ENCODE assay signal across 8 mouse cellular contexts in the genomic region with DNA sequence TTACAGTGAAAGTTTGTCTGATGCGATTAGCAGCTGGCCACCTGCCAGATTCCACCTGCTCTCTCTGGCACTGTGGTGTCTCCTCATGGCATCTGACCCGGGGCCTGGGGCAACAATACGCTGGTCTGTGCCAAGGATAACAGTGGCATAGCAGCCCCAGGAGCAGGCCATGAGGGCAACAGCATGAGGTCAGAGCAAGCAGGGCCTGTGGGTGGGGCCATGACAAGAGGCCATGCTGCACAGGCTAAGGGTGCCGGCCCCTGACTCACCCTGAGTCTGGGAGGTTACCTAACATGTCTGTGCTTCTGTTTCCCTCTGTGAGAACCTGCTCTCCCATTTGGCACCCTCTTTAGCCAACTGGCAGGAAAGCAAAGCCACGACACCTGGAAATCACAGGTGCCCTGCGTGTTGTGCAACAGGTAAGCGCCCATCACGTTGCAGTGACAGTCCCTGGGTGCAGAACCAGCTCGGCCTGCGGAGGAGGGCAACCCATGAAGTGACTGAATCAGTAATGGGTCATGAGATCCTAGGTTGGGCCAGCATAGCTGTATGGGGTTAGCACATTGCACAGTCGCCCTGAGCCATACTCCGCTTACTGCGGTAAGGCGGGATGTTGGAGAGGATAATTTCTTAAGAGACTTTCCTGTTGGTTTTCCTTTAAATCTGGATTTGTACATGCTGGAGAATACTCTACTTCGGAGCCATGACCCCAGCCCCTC.
DNase-seq lines count a peak whose midpoint lies in the region.

No protein-coding gene starts in this region.

- DNase-seq in left cerebral cortex, postnatal 4 days: peak; percentile 54
- DNase-seq in left cerebral cortex, adult 11 months (ENCODE audit: low spot score): no peak
- DNase-seq in adrenal gland, postnatal 25 days: peak; percentile 15
- DNase-seq in gonadal fat pad, adult 2 months (ENCODE audit: low read depth): peak; percentile 97
- DNase-seq in lung, postnatal 25 days (ENCODE audit: low spot score): peak; percentile 17
- DNase-seq in embryo, embryonic 10 days (ENCODE audit: low spot score): no peak
- no peak for DNase-seq in layer of hippocampus, adult 11-12 months (ENCODE audit: low spot score)
- DNase-seq in thymus, postnatal 10 days (ENCODE audit: low spot score in 2 of 2): no peak

- intact Hi-C loops in left cerebral cortex, postnatal 4 days (cut with DNase I): no loop called here

Comparison
In these comparisons a context has a peak if more than half of its experiments do, and no peak if none do; other contexts are left out.
1. DNase-seq: peak in left cerebral cortex, postnatal 4 days (single experiment), adrenal gland, postnatal 25 days (single experiment), gonadal fat pad, adult 2 months (single experiment) and lung, postnatal 25 days (single experiment); none in left cerebral cortex, adult 11 months (single experiment), embryo, embryonic 10 days (single experiment), layer of hippocampus, adult 11-12 months (single experiment) and thymus, postnatal 10 days (0 of 2).